Mouse (Mus musculus) embryonic facial prominence, embryonic 10.5 days (tissue): ENCODE measurements around the gene Asic2. TPM values are rescaled to one million over a fixed set of nuclear protein-coding genes. Genes with fewer than 3 reads are reported as not detected.

Experiments
- polyA plus RNA-seq: library from polyadenylated mRNA; unstranded; fragments of >200 nt; fragmentation: Nextera tagmentation; extraction: Ambion mirVana; gene quantifications from 2 replicates; pipeline ENCODE4 v1.2.1, GENCODE M21; 2016

The Asic2 gene
- polyA plus RNA-seq, 1 experiment from 2014 or later, result 0.66 TPM

Other genes with a start within 250 kb of the Asic2 start
- gene 5530401A14Rik, start 107.8 kb downstream of the Asic2 start, polyA plus RNA-seq, result 0.05 TPM in 1 of 2 replicates, not detected in the other
- 0.26 TPM in 1 of 2 replicates, not detected in the other for gene Ccl2, start 67.1 kb upstream of the Asic2 start, polyA plus RNA-seq
- not detected in 2 replicates for gene Gm17268, start 70.1 kb upstream of the Asic2 start, polyA plus RNA-seq
- 0.19 TPM in 1 of 2 replicates, not detected in the other for gene Ccl7, start 77.3 kb upstream of the Asic2 start, polyA plus RNA-seq
- not detected in 2 replicates for gene Ccl11, start 89.4 kb upstream of the Asic2 start, polyA plus RNA-seq
- gene Ccl12, start 133.4 kb upstream of the Asic2 start, polyA plus RNA-seq, result 1.2 TPM in 1 of 2 replicates, not detected in the other
- not detected in 2 replicates for gene Ccl8, start 146.7 kb upstream of the Asic2 start, polyA plus RNA-seq